Mouse (Mus musculus): ENCODE results near the gene Gprasp1.

DNA sequence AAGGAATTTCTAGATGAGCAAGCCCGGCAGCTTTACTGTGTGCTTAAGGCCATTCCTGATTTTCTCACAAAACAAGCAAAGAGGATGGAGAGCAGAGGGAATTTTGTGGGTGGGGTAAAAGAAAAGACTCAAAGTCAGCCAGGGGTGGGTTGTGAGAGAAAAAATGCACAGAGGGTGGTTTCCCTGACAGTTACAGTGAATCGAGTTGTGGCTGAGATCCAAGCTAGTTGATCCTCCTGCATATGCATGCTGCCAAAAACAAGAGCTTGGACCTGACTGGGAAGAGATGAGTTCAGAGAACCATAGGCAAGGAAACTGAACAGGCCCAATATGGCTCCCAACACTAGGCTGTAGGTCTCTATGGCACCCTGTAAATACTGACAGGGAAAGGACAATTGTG, 95.4 kb downstream of the Gprasp1 start:
- no peak for TF ChIP-seq CTCF (IDR thresholded peaks at IDR 0.05; ENCODE audit: low read depth, low read length)
- no peak for TF ChIP-seq POLR2A (IDR thresholded peaks at IDR 0.05; ENCODE audit: extremely low read depth, insufficient read depth, low read length)
